Mouse (Mus musculus): ENCODE results near the gene Draxin.

DNA sequence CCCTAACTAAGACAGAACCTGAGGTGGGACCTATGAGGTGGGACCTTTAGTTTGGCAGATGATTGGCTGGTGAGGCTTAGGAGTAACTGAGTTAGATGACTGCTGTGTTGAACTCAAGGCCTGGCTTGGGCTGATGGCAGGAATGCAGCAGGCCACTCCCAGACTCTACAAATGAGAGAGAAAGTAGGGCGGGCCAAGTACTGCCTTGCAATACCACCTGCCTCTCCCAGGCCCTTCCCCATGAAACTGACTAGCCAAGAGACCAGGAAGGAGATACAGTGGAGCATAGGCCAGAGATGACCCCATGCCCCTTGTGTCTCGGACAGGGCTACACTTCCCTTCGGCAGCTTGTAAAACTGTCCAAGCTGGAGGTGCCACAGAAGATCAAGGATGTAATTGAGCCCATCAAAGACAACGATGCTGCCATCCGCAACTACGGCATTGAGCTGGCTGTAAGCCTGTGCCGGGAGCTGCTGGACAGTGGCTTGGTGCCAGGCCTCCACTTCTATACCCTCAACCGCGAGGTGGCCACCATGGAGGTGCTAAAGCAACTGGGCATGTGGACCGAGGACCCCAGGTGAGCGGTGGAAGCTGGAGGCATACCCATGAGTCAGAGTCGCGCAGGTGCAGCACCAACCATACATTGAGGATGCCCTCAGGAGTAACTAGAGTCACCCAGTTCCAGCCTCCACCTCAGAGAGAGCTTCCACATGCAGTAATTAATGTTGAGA lies 79.3 kb downstream of the Draxin start:
- no peak for TF ChIP-seq CTCF (IDR thresholded peaks at IDR 0.05; ENCODE audit: extremely low read depth, insufficient read depth, insufficient read length, insufficient replicate concordance)
- no peak for TF ChIP-seq POLR2A (IDR thresholded peaks at IDR 0.05; ENCODE audit: low read depth, low read length)
